Mouse (Mus musculus) cortical plate, adult 2 months (tissue): ENCODE results near the gene Arcn1.

Experiments used
- CTCF ChIP-seq: fragments of 200-500 bp; IDR thresholded peaks from 2 replicates; pipeline ENCODE4 v1.5.1; 2011; ENCODE audit warnings: mild to moderate bottlenecking, control low read depth, low read length; ENCODE audit not compliant: insufficient read depth; ENCODE audit errors: extremely low read depth
- POLR2A ChIP-seq: fragments of 200-500 bp; IDR thresholded peaks from 2 replicates; pipeline ENCODE4 v1.6.1; 2011; ENCODE audit warnings: mild to moderate bottlenecking, low read length, control low read depth; ENCODE audit not compliant: insufficient read depth; ENCODE audit errors: extremely low read depth

DNA sequence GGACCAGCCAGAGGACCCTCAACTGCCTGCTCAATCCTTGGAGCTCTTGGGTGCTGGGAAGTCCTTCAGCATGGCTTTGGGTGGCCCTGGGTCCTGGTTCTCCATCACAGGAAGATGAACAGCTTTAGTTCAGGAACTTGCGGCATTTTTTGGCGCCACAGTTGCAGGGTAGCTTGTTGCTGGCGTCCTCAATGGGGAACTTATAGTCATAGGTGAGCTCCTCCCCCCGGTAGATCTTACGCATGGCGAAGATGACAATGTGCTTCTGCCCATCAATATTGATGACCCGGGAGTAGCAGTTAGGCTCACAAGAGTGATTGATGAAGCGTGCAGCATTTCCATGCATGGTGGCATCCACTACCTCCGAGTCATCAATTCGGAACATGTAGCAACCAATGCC is 40.1 kb upstream of the Arcn1 start:
- no peak for TF ChIP-seq POLR2A
- TF ChIP-seq CTCF = no peak
